Mouse (Mus musculus) forebrain, embryonic 10.5 days (tissue): ENCODE data around the gene Gmfg. TPM values are rescaled to one million over a fixed set of nuclear protein-coding genes. Genes with fewer than 3 reads are reported as not detected.
A peak's percentile ranks its signal among the peaks of the same experiment; 100 is the strongest.

Experiments
- DNase-seq: peaks from one replicate; pipeline ENCODE4 v3.0.0-alpha.2; 2017; ENCODE audit warnings: low spot score; ENCODE audit errors: extremely low spot score
- H3K27ac ChIP-seq: fragments of 300-500 bp; sonication (generic); 2 replicates; pipeline ENCODE4 v1.5.1; 2016; ENCODE audit warnings: mild to moderate bottlenecking
- H3K27me3 ChIP-seq: fragments of 300-500 bp; sonication (generic); 2 replicates; pipeline ENCODE4 v1.6.1; 2016; ENCODE audit warnings: mild to moderate bottlenecking; ENCODE audit not compliant: poor library complexity, severe bottlenecking
- H3K36me3 ChIP-seq: fragments of 300-500 bp; sonication (generic); replicated peaks from 2 replicates; pipeline ENCODE4 v1.6.1; 2016; ENCODE audit warnings: mild to moderate bottlenecking, moderate library complexity
- H3K4me1 ChIP-seq: fragments of 300-500 bp; sonication (generic); 2 replicates; pipeline ENCODE4 v1.6.1; 2016
- H3K4me3 ChIP-seq: fragments of 300-500 bp; sonication (generic); 2 replicates; pipeline ENCODE4 v1.5.1; 2016; ENCODE audit warnings: mild to moderate bottlenecking, moderate library complexity
- H3K9me3 ChIP-seq: fragments of 300-500 bp; sonication (generic); 2 replicates; pipeline ENCODE4 v1.6.1; 2016; ENCODE audit warnings: mild to moderate bottlenecking, moderate library complexity
- WGBS: fragments of 180-500 bp; shearing (Covaris S2); methylation state at CpG from one replicate; pipeline ENCODE4 v1.1.7; 2016; 5-methylcytosine and 5-hydroxymethylcytosine counted together
- polyA plus RNA-seq: library from polyadenylated mRNA; unstranded; fragments of >200 nt; fragmentation: Nextera tagmentation; extraction: Ambion mirVana; gene quantifications from 2 replicates; pipeline ENCODE4 v1.2.1, GENCODE M21; 2016

The Gmfg gene
- polyA plus RNA-seq, 1 experiment from 2014 or later = 8.3 TPM

GRCm38 (mm10) chr7:28444344-28444974, 7.2 kb downstream of the Gmfg start:
- DNase-seq = no peak
- peaks cover 8% of the 10 kb centered on the region for H3K27me3 ChIP-seq
- no peaks in the 10 kb centered on the region for H3K36me3 ChIP-seq
- H3K9me3 ChIP-seq = no peaks in the 10 kb centered on the region
- peaks cover 18% of the 10 kb centered on the region for H3K4me1 ChIP-seq
- no peak overlapping the region for H3K27ac ChIP-seq
- no peak overlapping the region for H3K4me3 ChIP-seq
- 90% methylated on average over 13 of the region's 13 CpGs for WGBS

GRCm38 (mm10) chr7:28446446-28446845, 9.2 kb downstream of the Gmfg start:
- DNase-seq = peak; percentile 85
- Histone ChIP-seq H3K36me3 (no peaks in the 10 kb centered on the region), H3K9me3 (no peaks in the 10 kb centered on the region), H3K4me3 (0 out of 2 replicates have a peak overlapping the region, but pooled peaks have one; percentile 14), H3K4me1 (peaks cover 19% of the 10 kb centered on the region), H3K27me3 (peaks cover 8% of the 10 kb centered on the region), H3K27ac (no peak overlapping the region)
- 8% methylated on average over 12 of the region's 12 CpGs for WGBS

GRCm38 (mm10) chr7:28447101-28447830, 10.0 kb downstream of the Gmfg start:
- H3K27me3 ChIP-seq = peaks cover 8% of the 10 kb centered on the region
- 17% methylated on average over 12 of the region's 12 CpGs for WGBS
- H3K9me3 ChIP-seq = no peaks in the 10 kb centered on the region
- DNase-seq = no peak
- H3K4me3 ChIP-seq = peak overlapping the region; percentile 14; the same call in 1 of the 2 replicates
- peaks cover 24% of the 10 kb centered on the region for H3K4me1 ChIP-seq
- no peaks in the 10 kb centered on the region for H3K36me3 ChIP-seq
- H3K27ac ChIP-seq = peak overlapping the region; percentile 58

- Histone ChIP-seq H3K36me3 (no peaks in the 10 kb centered on the region), H3K4me3 (no peak overlapping the region)
- DNase-seq = no peak
Observed at GRCm38 (mm10) chr7:28447865-28448820, 10.9 kb downstream of the Gmfg start.

GRCm38 (mm10) chr7:28451531-28452360, 14.5 kb downstream of the Gmfg start, which contains the start of gene Lrfn1:
Lrfn1 (plus strand) TSS chr7:28451980.
- Histone ChIP-seq H3K4me1 (peaks cover 36% of the 10 kb centered on the region), H3K27ac (peak within 1 kb of the TSS; percentile 91), H3K27me3 (no peaks in the 10 kb centered on the region; the same call in 1 of the 2 replicates), H3K4me3 (peak within 1 kb of the TSS; percentile 96), H3K36me3 (peaks cover 28% of the 10 kb centered on the region), H3K9me3 (no peaks in the 10 kb centered on the region)
- DNase-seq = peak; percentile 53
- under 1% methylated on average over 65 of the region's 97 CpGs for WGBS

More at GRCm38 (mm10) chr7:28447865-28448820, 10.9 kb downstream of the Gmfg start:
- Histone ChIP-seq H3K27ac (no peak overlapping the region), H3K27me3 (peaks cover 8% of the 10 kb centered on the region), H3K4me1 (peaks cover 32% of the 10 kb centered on the region), H3K9me3 (no peaks in the 10 kb centered on the region)
- 66% methylated on average over 13 of the region's 13 CpGs for WGBS

- no peaks in the 10 kb centered on the region for H3K27me3 ChIP-seq
- H3K27ac ChIP-seq = peak overlapping the region; percentile 91
- H3K9me3 ChIP-seq = no peaks in the 10 kb centered on the region
- DNase-seq = no peak
- peak overlapping the region; percentile 96 for H3K4me3 ChIP-seq
- peaks cover 34% of the 10 kb centered on the region for H3K36me3 ChIP-seq
- 3% methylated on average over 23 of the region's 24 CpGs for WGBS
- H3K4me1 ChIP-seq = peaks cover 28% of the 10 kb centered on the region
Observed at GRCm38 (mm10) chr7:28452361-28453005, 15.2 kb downstream of the Gmfg start.

GRCm38 (mm10) chr7:28460361-28460760, 23.1 kb downstream of the Gmfg start:
- Histone ChIP-seq H3K27ac (no peak overlapping the region), H3K36me3 (peaks cover 94% of the 10 kb centered on the region), H3K27me3 (peaks cover 8% of the 10 kb centered on the region; the same call in 1 of the 2 replicates), H3K9me3 (peaks cover 7% of the 10 kb centered on the region; the same call in 1 of the 2 replicates), H3K4me1 (peaks cover 14% of the 10 kb centered on the region), H3K4me3 (no peak overlapping the region)
- DNase-seq = no peak
- WGBS = 89% methylated on average over 5 of the region's 5 CpGs

- Histone ChIP-seq H3K27me3 (peaks cover 32% of the 10 kb centered on the region), H3K4me1 (peaks cover 29% of the 10 kb centered on the region), H3K27ac (no peak overlapping the region), H3K4me3 (no peak overlapping the region), H3K36me3 (peaks cover 78% of the 10 kb centered on the region), H3K9me3 (peaks cover 7% of the 10 kb centered on the region; the same call in 1 of the 2 replicates)
- no peak for DNase-seq
- 95% methylated on average over 2 of the region's 2 CpGs for WGBS
Observed at GRCm38 (mm10) chr7:28462769-28463168, 25.5 kb downstream of the Gmfg start.

- Histone ChIP-seq H3K4me1 (peaks cover 33% of the 10 kb centered on the region), H3K27me3 (peaks cover 46% of the 10 kb centered on the region), H3K4me3 (no peak overlapping the region), H3K36me3 (peaks cover 60% of the 10 kb centered on the region), H3K27ac (no peak overlapping the region), H3K9me3 (peaks cover 2% of the 10 kb centered on the region; the same call in 1 of the 2 replicates)
- no peak for DNase-seq
- 66% methylated on average over 10 of the region's 10 CpGs for WGBS
Observed at GRCm38 (mm10) chr7:28464416-28465212, 27.4 kb downstream of the Gmfg start.

GRCm38 (mm10) chr7:28466721-28467212, 29.5 kb downstream of the Gmfg start:
- Histone ChIP-seq H3K9me3 (no peaks in the 10 kb centered on the region; the same call in 1 of the 2 replicates), H3K27me3 (peaks cover 46% of the 10 kb centered on the region), H3K4me3 (peak overlapping the region; percentile 62), H3K4me1 (peaks cover 33% of the 10 kb centered on the region), H3K27ac (peak overlapping the region; percentile 85), H3K36me3 (peaks cover 38% of the 10 kb centered on the region)
- WGBS = 18% methylated on average over 40 of the region's 40 CpGs
- no peak for DNase-seq
